Mouse (Mus musculus) midbrain, embryonic 16.5 days (tissue): ENCODE measurements at regions not wholly inside any gene's neighbourhood (a gene's known extent, or its start where the extent isn't known, plus 50 kb on each side); places are given as distances from the start of the nearest gene placed in this dataset.

ENCODE experiments used
- ATAC-seq: fragments of 200-750 bp; cut with Nextera tagmentation; 2 replicates; pipeline ENCODE4 v1.8.0; 2017; ENCODE audit warnings: moderate TSS enrichment
- H3K27ac ChIP-seq: fragments of 300-500 bp; sonication (generic); 2 replicates; pipeline ENCODE4 v1.5.1; 2014; ENCODE audit warnings: mild to moderate bottlenecking, low read length, mixed read lengths
- H3K27me3 ChIP-seq: fragments of 300-500 bp; sonication (generic); 2 replicates; pipeline ENCODE4 v1.6.1; 2014; ENCODE audit warnings: low read depth, low read length, mixed read lengths; ENCODE audit not compliant: control insufficient read depth, insufficient read depth
- H3K36me3 ChIP-seq: fragments of 300-500 bp; sonication (generic); 2 replicates; pipeline ENCODE4 v1.6.1; 2014; ENCODE audit warnings: mild to moderate bottlenecking, low read length, moderate library complexity, mixed read lengths; ENCODE audit not compliant: control insufficient read depth, insufficient read depth
- H3K4me1 ChIP-seq: fragments of 300-500 bp; sonication (generic); 2 replicates; pipeline ENCODE4 v1.6.1; 2014; ENCODE audit warnings: mild to moderate bottlenecking, low read length, mixed read lengths; ENCODE audit not compliant: control insufficient read depth, insufficient read depth
- H3K4me2 ChIP-seq: fragments of 300-500 bp; sonication (generic); 2 replicates; pipeline ENCODE4 v1.6.1; 2014; ENCODE audit warnings: mild to moderate bottlenecking, low read length, mixed read lengths
- H3K4me3 ChIP-seq: fragments of 300-500 bp; sonication (generic); 2 replicates; pipeline ENCODE4 v1.5.1; 2014; ENCODE audit warnings: low read depth, mild to moderate bottlenecking, low read length, moderate library complexity, mixed read lengths
- H3K9ac ChIP-seq: fragments of 300-500 bp; sonication (generic); 2 replicates; pipeline ENCODE4 v1.6.1; 2014; ENCODE audit warnings: low read depth, low read length, mixed read lengths
- H3K9me3 ChIP-seq: fragments of 300-500 bp; sonication (generic); replicated peaks from 2 replicates; pipeline ENCODE4 v1.6.1; 2014; ENCODE audit warnings: mild to moderate bottlenecking, low read length, mixed read lengths; ENCODE audit not compliant: control insufficient read depth, poor library complexity, severe bottlenecking
- WGBS: fragments of 180-500 bp; shearing (Covaris S2); extraction: QIAGEN DNeasy Blood & Tissue Kit; methylation state at CpG from one replicate; pipeline ENCODE4 v1.1.7; 2014; 5-methylcytosine and 5-hydroxymethylcytosine counted together

- Histone ChIP-seq H3K4me2 (no peak overlapping the region; the same call in 1 of the 2 replicates), H3K27ac (no peak overlapping the region), H3K4me3 (no peak overlapping the region), H3K4me1 (peaks cover 11% of the 10 kb centered on the region), H3K27me3 (peaks cover 18% of the 10 kb centered on the region), H3K9me3 (no peaks in the 10 kb centered on the region), H3K36me3 (no peaks in the 10 kb centered on the region), H3K9ac (no peak overlapping the region)
- 29% methylated on average over 5 of the region's 7 CpGs for WGBS
- no peak for ATAC-seq
These were observed 123.2 kb upstream of the Med13l start for GRCm38 (mm10) chr5:118437307-118437610.

GRCm38 (mm10) chr5:118438016-118438415, 122.5 kb upstream of the Med13l start:
- no peak overlapping the region for H3K4me3 ChIP-seq
- H3K27me3 ChIP-seq: peaks cover 18% of the 10 kb centered on the region
- H3K27ac ChIP-seq: no peak overlapping the region
- WGBS: 29% methylated on average over 6 of the region's 6 CpGs
- H3K4me2 ChIP-seq: no peak overlapping the region
- H3K9me3 ChIP-seq: no peaks in the 10 kb centered on the region
- H3K9ac ChIP-seq: no peak overlapping the region
- ATAC-seq: no peak
- peaks cover 11% of the 10 kb centered on the region for H3K4me1 ChIP-seq
- H3K36me3 ChIP-seq: no peaks in the 10 kb centered on the region

- Histone ChIP-seq H3K4me3 (no peak overlapping the region), H3K9ac (no peak overlapping the region), H3K36me3 (no peaks in the 10 kb centered on the region), H3K27me3 (no peaks in the 10 kb centered on the region), H3K4me1 (no peaks in the 10 kb centered on the region; the same call in 1 of the 2 replicates), H3K27ac (no peak overlapping the region), H3K4me2 (no peak overlapping the region), H3K9me3 (no peaks in the 10 kb centered on the region)
- no peak for ATAC-seq
- 10% methylated on average over 8 of the region's 8 CpGs for WGBS
These were observed 115.8 kb upstream of the Med13l start for GRCm38 (mm10) chr5:118444538-118445251.

GRCm38 (mm10) chr5:118445252-118445987, 115.1 kb upstream of the Med13l start:
- ATAC-seq: no peak
- Histone ChIP-seq H3K9me3 (no peaks in the 10 kb centered on the region), H3K9ac (no peak overlapping the region), H3K36me3 (no peaks in the 10 kb centered on the region), H3K27me3 (no peaks in the 10 kb centered on the region), H3K27ac (no peak overlapping the region), H3K4me2 (no peak overlapping the region), H3K4me3 (no peak overlapping the region), H3K4me1 (no peaks in the 10 kb centered on the region; the same call in 1 of the 2 replicates)
- WGBS: 15% methylated on average over 10 of the region's 10 CpGs

GRCm38 (mm10) chr5:118445988-118446280, 114.5 kb upstream of the Med13l start:
- Histone ChIP-seq H3K27ac (no peak overlapping the region), H3K4me1 (no peaks in the 10 kb centered on the region; the same call in 1 of the 2 replicates), H3K27me3 (no peaks in the 10 kb centered on the region), H3K4me3 (no peak overlapping the region), H3K9ac (no peak overlapping the region), H3K36me3 (no peaks in the 10 kb centered on the region), H3K9me3 (no peaks in the 10 kb centered on the region), H3K4me2 (no peak overlapping the region)
- 73% methylated on average over 1 of the region's 1 CpGs for WGBS
- ATAC-seq: no peak

GRCm38 (mm10) chr5:118446878-118447277, 113.6 kb upstream of the Med13l start:
- H3K9ac ChIP-seq: no peak overlapping the region
- no peaks in the 10 kb centered on the region for H3K27me3 ChIP-seq
- no peaks in the 10 kb centered on the region for H3K9me3 ChIP-seq
- H3K4me2 ChIP-seq: no peak overlapping the region
- no peak overlapping the region for H3K4me3 ChIP-seq
- no peaks in the 10 kb centered on the region for H3K36me3 ChIP-seq
- no peak for ATAC-seq
- no peaks in the 10 kb centered on the region; the same call in 1 of the 2 replicates for H3K4me1 ChIP-seq
- H3K27ac ChIP-seq: no peak overlapping the region
- WGBS: 82% methylated on average over 6 of the region's 6 CpGs

- ATAC-seq: no peak
- WGBS: 67% methylated on average over 5 of the region's 5 CpGs
- H3K4me3 ChIP-seq: no peak overlapping the region
- no peak overlapping the region for H3K4me2 ChIP-seq
- H3K9ac ChIP-seq: no peak overlapping the region
- no peaks in the 10 kb centered on the region; the same call in 1 of the 2 replicates for H3K4me1 ChIP-seq
- H3K27me3 ChIP-seq: no peaks in the 10 kb centered on the region
- H3K9me3 ChIP-seq: no peaks in the 10 kb centered on the region
- no peaks in the 10 kb centered on the region for H3K36me3 ChIP-seq
- H3K27ac ChIP-seq: no peak overlapping the region
These were observed 113.1 kb upstream of the Med13l start for GRCm38 (mm10) chr5:118447366-118447765.

- ATAC-seq: no peak
- Histone ChIP-seq H3K27me3 (no peaks in the 10 kb centered on the region), H3K36me3 (no peaks in the 10 kb centered on the region), H3K27ac (no peak overlapping the region), H3K4me1 (no peaks in the 10 kb centered on the region; the same call in 1 of the 2 replicates), H3K9me3 (no peaks in the 10 kb centered on the region), H3K4me3 (no peak overlapping the region), H3K4me2 (no peak overlapping the region), H3K9ac (no peak overlapping the region)
- WGBS: 73% methylated on average over 4 of the region's 4 CpGs
These were observed 111.5 kb upstream of the Med13l start for GRCm38 (mm10) chr5:118448884-118449515.

GRCm38 (mm10) chr5:118449893-118450292, 110.6 kb upstream of the Med13l start:
- no peaks in the 10 kb centered on the region for H3K27me3 ChIP-seq
- WGBS: 81% methylated on average over 4 of the region's 4 CpGs
- H3K36me3 ChIP-seq: no peaks in the 10 kb centered on the region
- H3K27ac ChIP-seq: no peak overlapping the region
- H3K9ac ChIP-seq: no peak overlapping the region
- no peak overlapping the region for H3K4me2 ChIP-seq
- H3K9me3 ChIP-seq: no peaks in the 10 kb centered on the region
- no peak for ATAC-seq
- H3K4me3 ChIP-seq: no peak overlapping the region
- H3K4me1 ChIP-seq: no peaks in the 10 kb centered on the region; the same call in 1 of the 2 replicates
